Mouse (Mus musculus): ENCODE results near the gene Irf2bp1. TPM values are rescaled to one million over a fixed set of nuclear protein-coding genes. Genes with fewer than 3 reads are reported as not detected.

Irf2bp1 gene
- polyA plus RNA-seq, 2 experiments: 6.8 TPM

GRCm38 (mm10) chr7:19016042-19016441 lies 12.2 kb downstream of the Irf2bp1 start:
- H3K4me3 ChIP-seq (ENCODE audit: insufficient read depth in 1 of 2, low read depth in 2 of 2, low read length in 2 of 2): no peak overlapping the region
- H3K4me1 ChIP-seq (replicated peaks; ENCODE audit: control insufficient read depth in 2 of 2, insufficient read depth in 2 of 2, low read length in 1 of 2): peaks cover 3 to 5% of the 10 kb centered on the region in 2 experiments; a peak in 2 of 4 replicates
- no peak overlapping the region for H3K4me2 ChIP-seq (ENCODE audit: low read depth)
- TF ChIP-seq CTCF (IDR thresholded peaks at IDR 0.05; ENCODE audit: low read depth): no peak
- no peak for TF ChIP-seq EP300 (IDR thresholded peaks at IDR 0.05; ENCODE audit: low read depth)
- no peaks in the 10 kb centered on the region for H3K9me3 ChIP-seq (ENCODE audit: control insufficient read depth, low read length)
- H3K36me3 ChIP-seq (replicated peaks; ENCODE audit: control insufficient read depth, insufficient read depth, low read depth): no peaks in the 10 kb centered on the region
- no peak overlapping the region for H3K27ac ChIP-seq
- DNase-seq (ENCODE audit: low read depth in 3 of 3, low spot score in 3 of 3) (no peak), ATAC-seq (ENCODE audit: insufficient read depth) (no peak)
- no peak overlapping the region for H3K9ac ChIP-seq (replicated peaks)
- whole genome bisulfite sequencing (ENCODE audit: insufficient replicate concordance): 71% methylated on average over 4 of the region's 4 CpGs
- H3K27me3 ChIP-seq (ENCODE audit: control insufficient read depth, insufficient read depth, low read length): peaks cover 7% of the 10 kb centered on the region

GRCm38 (mm10) chr7:19017909-19018308 lies 14.1 kb downstream of the Irf2bp1 start:
- H3K4me3 ChIP-seq (ENCODE audit: insufficient read depth in 1 of 2, low read depth in 2 of 2, low read length in 2 of 2): no peak overlapping the region
- H3K27ac ChIP-seq: no peak overlapping the region
- DNase-seq (ENCODE audit: low read depth in 3 of 3, low spot score in 3 of 3) (no peak), ATAC-seq (ENCODE audit: insufficient read depth) (no peak)
- no peak overlapping the region for H3K9ac ChIP-seq (replicated peaks)
- H3K4me2 ChIP-seq (ENCODE audit: low read depth): no peak overlapping the region
- peaks cover 0 to 2% of the 10 kb centered on the region in 2 experiments; a peak in 2 of 4 replicates for H3K4me1 ChIP-seq (replicated peaks; ENCODE audit: control insufficient read depth in 2 of 2, insufficient read depth in 2 of 2, low read length in 1 of 2)
- H3K9me3 ChIP-seq (ENCODE audit: control insufficient read depth, low read length): no peaks in the 10 kb centered on the region
- H3K36me3 ChIP-seq (replicated peaks; ENCODE audit: control insufficient read depth, insufficient read depth, low read depth): no peaks in the 10 kb centered on the region
- H3K27me3 ChIP-seq (ENCODE audit: control insufficient read depth, insufficient read depth, low read length): peaks cover 23% of the 10 kb centered on the region
- 70% methylated on average over 7 of the region's 7 CpGs for WGBS (ENCODE audit: insufficient replicate concordance)
- TF ChIP-seq CTCF (IDR thresholded peaks at IDR 0.05; ENCODE audit: low read depth) (no peak), EP300 (IDR thresholded peaks at IDR 0.05; ENCODE audit: low read depth) (no peak)

- Histone ChIP-seq H3K4me2 (ENCODE audit: low read depth) (peak overlapping the region; percentile 53), H3K27me3 (ENCODE audit: control insufficient read depth, insufficient read depth, low read length) (peaks cover 32% of the 10 kb centered on the region), H3K4me3 (ENCODE audit: insufficient read depth in 1 of 2, low read depth in 2 of 2, low read length in 2 of 2) (peak overlapping the region; percentile 16 to 74), H3K36me3 (replicated peaks; ENCODE audit: control insufficient read depth, insufficient read depth, low read depth) (no peaks in the 10 kb centered on the region), H3K27ac (no peak overlapping the region), H3K9me3 (ENCODE audit: control insufficient read depth, low read length) (no peaks in the 10 kb centered on the region), H3K4me1 (replicated peaks; ENCODE audit: control insufficient read depth in 2 of 2, insufficient read depth in 2 of 2, low read length in 1 of 2) (peaks cover 7 to 12% of the 10 kb centered on the region in 2 experiments), H3K9ac (replicated peaks) (peak overlapping the region; percentile 24; the same call in 1 of the 2 replicates)
- TF ChIP-seq CTCF (IDR thresholded peaks at IDR 0.05; ENCODE audit: low read depth): no peak
- ATAC-seq (ENCODE audit: insufficient read depth): no peak
- no peak for DNase-seq (ENCODE audit: low read depth in 3 of 3, low spot score in 3 of 3)
- 12% methylated on average over 8 of the region's 8 CpGs for WGBS (ENCODE audit: insufficient replicate concordance)
Observed at GRCm38 (mm10) chr7:19021048-19021447, 17.2 kb downstream of the Irf2bp1 start.

GRCm38 (mm10) chr7:19022189-19022958 lies 18.5 kb downstream of the Irf2bp1 start:
- ATAC-seq (ENCODE audit: insufficient read depth) (no peak), DNase-seq (ENCODE audit: low read depth in 3 of 3, low spot score in 3 of 3) (no peak)
- H3K9me3 ChIP-seq (ENCODE audit: control insufficient read depth, low read length): no peaks in the 10 kb centered on the region
- peaks cover 32% of the 10 kb centered on the region for H3K27me3 ChIP-seq (ENCODE audit: control insufficient read depth, insufficient read depth, low read length)
- 42% methylated on average over 18 of the region's 18 CpGs for WGBS (ENCODE audit: insufficient replicate concordance)
- peak overlapping the region; percentile 53 for H3K4me2 ChIP-seq (ENCODE audit: low read depth)
- peak overlapping the region; percentile 28; the same call in 1 of the 2 replicates for H3K9ac ChIP-seq (replicated peaks)
- H3K27ac ChIP-seq: no peak overlapping the region
- TF ChIP-seq EP300 (IDR thresholded peaks at IDR 0.05; ENCODE audit: low read depth) (no peak), CTCF (IDR thresholded peaks at IDR 0.05; ENCODE audit: low read depth) (no peak)
- H3K36me3 ChIP-seq (replicated peaks; ENCODE audit: control insufficient read depth, insufficient read depth, low read depth): no peaks in the 10 kb centered on the region
- H3K4me3 ChIP-seq (ENCODE audit: insufficient read depth in 1 of 2, low read depth in 2 of 2, low read length in 2 of 2): peak overlapping the region; percentile 56 to 74
- peaks cover 11 to 17% of the 10 kb centered on the region in 2 experiments for H3K4me1 ChIP-seq (replicated peaks; ENCODE audit: control insufficient read depth in 2 of 2, insufficient read depth in 2 of 2, low read length in 1 of 2)

GRCm38 (mm10) chr7:19023357-19023814 lies 19.5 kb downstream of the Irf2bp1 start, which contains the start of gene Foxa3:
TSS of gene Foxa3 (minus strand) at chr7:19023538.
- Histone ChIP-seq H3K4me1 (replicated peaks; ENCODE audit: control insufficient read depth in 2 of 2, insufficient read depth in 2 of 2, low read length in 1 of 2) (peaks cover 11 to 17% of the 10 kb centered on the region in 2 experiments), H3K9me3 (ENCODE audit: control insufficient read depth, low read length) (no peaks in the 10 kb centered on the region), H3K36me3 (replicated peaks; ENCODE audit: control insufficient read depth, insufficient read depth, low read depth) (no peaks in the 10 kb centered on the region), H3K9ac (replicated peaks) (peak within 1 kb of the TSS; percentile 89), H3K27ac (no peak within 1 kb of the TSS), H3K27me3 (ENCODE audit: control insufficient read depth, insufficient read depth, low read length) (peaks cover 32% of the 10 kb centered on the region), H3K4me2 (ENCODE audit: low read depth) (peak within 1 kb of the TSS; percentile 77), H3K4me3 (ENCODE audit: insufficient read depth in 1 of 2, low read depth in 2 of 2, low read length in 2 of 2) (peak within 1 kb of the TSS; percentile 74 to 89)
- no peak for DNase-seq (ENCODE audit: low read depth in 3 of 3, low spot score in 3 of 3)
- peak; percentile 50 for TF ChIP-seq CTCF (IDR thresholded peaks at IDR 0.05; ENCODE audit: low read depth)
- no peak for TF ChIP-seq EP300 (IDR thresholded peaks at IDR 0.05; ENCODE audit: low read depth)
- peak; percentile 43 for ATAC-seq (ENCODE audit: insufficient read depth)
- WGBS (ENCODE audit: insufficient replicate concordance): 4% methylated on average over 30 of the region's 30 CpGs
